Mouse (Mus musculus) thymus, postnatal 25 days (tissue): Measurements from ENCODE around the gene Olfr889.
"Not testable (repeated sequence)": the region's sequence is repeated elsewhere in the genome, so short reads cannot be mapped to it uniquely, and the experiment has no call there.

Experiments used
- DNase-seq: peaks from one replicate; pipeline ENCODE4 v3.0.0; 2022

The Olfr889 gene

GRCm38 (mm10) chr9:38114898-38115297 is at the start of gene Olfr889:
Olfr889 (plus strand) TSS chr9:38115198.
- DNase-seq = no peak

GRCm38 (mm10) chr9:38083772-38084171 is 31.2 kb upstream of the Olfr889 start, which contains the start of gene Olfr887:
Olfr887 (plus strand) TSS chr9:38084072.
- DNase-seq = no peak

GRCm38 (mm10) chr9:38107828-38108227 is 7.2 kb upstream of the Olfr889 start, which contains the start of gene Olfr888:
Olfr888 (plus strand) TSS chr9:38108128.
- no peak for DNase-seq

- no peak for DNase-seq
Measured at GRCm38 (mm10) chr9:38142217-38142616, 27.2 kb downstream of the Olfr889 start, which contains the start of gene Olfr890. Olfr890 (plus strand) TSS chr9:38142517.

GRCm38 (mm10) chr9:38168341-38168740 is 53.3 kb downstream of the Olfr889 start:
- not testable (repeated sequence) for DNase-seq
